Mouse (Mus musculus): ENCODE measurements around the gene Olfr457. TPM values are rescaled to one million over a fixed set of nuclear protein-coding genes. Genes with fewer than 3 reads are reported as not detected.

Gene Olfr457
- total RNA-seq (2023): not detected

GRCm38 (mm10) chr6:42476235-42476634, at the start of gene Olfr457:
Gene Olfr457 (minus strand): TSS chr6:42476335.

GRCm38 (mm10) chr6:42487114-42487513, 11.0 kb upstream of the Olfr457 start, which contains the start of gene Olfr456:
Gene Olfr456 (minus strand): TSS chr6:42487214.

GRCm38 (mm10) chr6:42465096-42465495, 11.0 kb downstream of the Olfr457 start, which contains the start of gene Olfr458:
Gene Olfr458 (minus strand): TSS chr6:42465196.

GRCm38 (mm10) chr6:42434446-42434845, 41.7 kb downstream of the Olfr457 start, which contains the start of gene Tas2r126:
Gene Tas2r126 (plus strand): TSS chr6:42434535.

Other genes starting within 250 kb of the Olfr457 start
- gene Gstk1, start 230.4 kb downstream of the Olfr457 start, total RNA-seq (2023): 10.3 TPM
- gene Tmem139, start 214.4 kb downstream of the Olfr457 start, total RNA-seq (2023): not detected
- 104 TPM for gene Casp2, start 211.3 kb downstream of the Olfr457 start, total RNA-seq (2023)
- 1.4 TPM for gene Clcn1, start 189.7 kb downstream of the Olfr457 start, total RNA-seq (2023)
- 0.15 TPM for gene Fam131b, start 151.7 kb downstream of the Olfr457 start, total RNA-seq (2023)
- gene Zyx, start 126.7 kb downstream of the Olfr457 start, total RNA-seq (2023): 146 TPM
- gene Epha1, start 103.1 kb downstream of the Olfr457 start, total RNA-seq (2023): 0.18 TPM
- gene Tas2r143, start 76.1 kb downstream of the Olfr457 start, total RNA-seq (2023): 0.92 TPM
- gene Tas2r135, start 70.9 kb downstream of the Olfr457 start, total RNA-seq (2023): 0.53 TPM
- gene Tas2r126, start 41.8 kb downstream of the Olfr457 start, total RNA-seq (2023): not detected
- gene Olfr458, start 11.1 kb downstream of the Olfr457 start, total RNA-seq (2023): not detected
- gene Olfr456, start 10.9 kb upstream of the Olfr457 start, total RNA-seq (2023): not detected
- gene Olfr455, start 71.3 kb upstream of the Olfr457 start, total RNA-seq (2023): not detected
- not detected for gene Tcaf3, start 121.4 kb upstream of the Olfr457 start, total RNA-seq (2023)
- 0.35 TPM for gene Tcaf2, start 168.9 kb upstream of the Olfr457 start, total RNA-seq (2023)
- not detected for gene Tcaf1, start 233.8 kb upstream of the Olfr457 start, total RNA-seq (2023)

Data from CD4-positive naive resting alpha-beta T cell, adult 57 days (primary cell).